Mouse (Mus musculus) urinary bladder, postnatal 25 days (tissue): ENCODE data around the gene Hist1h4b.
A peak's percentile ranks its signal among the peaks of the same experiment; 100 is the strongest.
"Not testable (repeated sequence)": the region's sequence is repeated elsewhere in the genome, so short reads cannot be mapped to it uniquely, and the experiment has no call there.

Experiments used
- DNase-seq: peaks from one replicate; pipeline ENCODE4 v3.0.0; 2022; ENCODE audit warnings: low spot score

Gene Hist1h4b

DNA sequence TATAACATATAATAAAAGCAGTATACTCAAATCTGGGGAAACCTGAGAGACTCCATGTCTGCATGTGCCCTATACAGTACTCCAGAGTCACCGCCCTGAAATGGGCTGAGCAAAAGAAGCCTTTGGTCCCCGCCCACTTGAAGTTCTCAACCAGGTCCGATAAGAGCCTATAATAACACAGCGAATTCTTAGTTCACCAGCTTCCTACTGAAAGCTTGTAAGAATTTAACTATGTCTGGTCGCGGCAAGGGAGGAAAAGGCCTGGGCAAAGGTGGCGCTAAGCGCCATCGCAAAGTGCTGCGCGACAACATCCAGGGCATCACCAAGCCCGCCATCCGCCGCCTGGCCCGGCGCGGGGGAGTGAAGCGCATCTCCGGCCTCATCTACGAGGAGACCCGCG lies at the start of gene Hist1h4b:
TSS of gene Hist1h4b (plus strand) at position 224 of the 400 bp plus-strand sequence.
- peak; percentile 79 for DNase-seq

GRCm38 (mm10) chr13:23708041-23708440 lies 48.8 kb upstream of the Hist1h4b start:
- no peak for DNase-seq

DNA sequence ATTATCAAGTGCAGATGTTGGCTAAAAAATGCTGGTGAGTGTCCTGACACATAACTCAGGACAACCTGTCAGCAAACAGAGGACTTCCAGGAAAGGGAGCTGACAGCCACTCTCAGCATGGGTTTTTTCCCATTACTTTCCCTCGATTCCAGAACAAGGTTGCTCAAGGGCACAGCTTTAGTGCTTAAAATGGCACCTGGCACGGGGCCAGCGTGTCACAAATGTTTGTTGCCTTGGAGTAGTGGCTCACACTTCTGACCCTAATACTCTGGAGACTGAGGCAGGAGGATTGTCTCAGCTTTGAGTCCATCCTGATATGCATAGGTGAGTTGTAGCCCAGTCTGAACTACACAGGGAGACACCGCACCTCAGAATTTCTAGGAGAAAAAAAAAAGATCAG lies 48.2 kb upstream of the Hist1h4b start:
- DNase-seq: no peak

- no peak for DNase-seq
Observed at GRCm38 (mm10) chr13:23709714-23710373, 47.0 kb upstream of the Hist1h4b start.

DNA sequence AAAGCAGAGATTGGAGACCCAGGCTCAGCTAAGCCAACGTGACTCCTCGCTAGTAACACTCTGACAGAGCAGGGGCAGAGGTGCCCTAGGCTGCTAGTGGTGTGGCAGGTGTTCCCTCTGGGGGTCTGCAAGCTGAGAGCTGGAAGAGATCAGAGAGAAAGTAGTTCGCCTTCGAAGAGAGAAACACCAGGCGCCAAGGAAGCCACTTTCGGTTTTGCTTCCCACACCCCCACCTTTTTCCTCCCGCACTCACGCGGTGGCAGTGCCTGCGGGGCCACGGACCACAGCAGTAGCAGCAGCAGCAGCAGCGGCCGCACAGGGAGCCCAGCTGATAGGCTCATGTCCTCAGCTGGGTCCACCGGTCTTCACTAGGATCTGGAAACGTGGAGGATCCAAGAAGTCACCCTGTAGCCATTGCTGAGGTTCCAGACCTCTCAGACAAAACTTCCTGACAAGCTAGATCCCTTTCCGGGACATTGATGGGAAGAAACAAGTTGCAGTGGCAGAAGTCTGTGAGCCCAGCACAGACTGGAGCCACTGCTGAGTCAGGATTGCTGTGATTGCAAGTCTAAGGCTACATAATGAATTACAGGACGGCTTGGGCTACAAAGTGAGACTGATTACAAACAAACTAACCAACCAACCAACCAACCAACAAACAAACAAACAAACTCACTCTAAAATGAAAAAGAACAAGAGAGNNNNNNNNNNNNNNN lies 46.3 kb upstream of the Hist1h4b start, which contains the start of gene Hfe:
TSS of gene Hfe (minus strand) at position 481 of the 716 bp plus-strand sequence.
- peak; percentile 21 for DNase-seq

- no peak for DNase-seq
Observed at GRCm38 (mm10) chr13:23716261-23717042, 40.4 kb upstream of the Hist1h4b start.

- DNase-seq: no peak
Observed at GRCm38 (mm10) chr13:23717176-23717575, 39.6 kb upstream of the Hist1h4b start.

- not testable (repeated sequence) for DNase-seq
Observed at GRCm38 (mm10) chr13:23717593-23718245, 39.1 kb upstream of the Hist1h4b start.

- no peak for DNase-seq
Observed at GRCm38 (mm10) chr13:23724239-23724638, 32.6 kb upstream of the Hist1h4b start.

DNA sequence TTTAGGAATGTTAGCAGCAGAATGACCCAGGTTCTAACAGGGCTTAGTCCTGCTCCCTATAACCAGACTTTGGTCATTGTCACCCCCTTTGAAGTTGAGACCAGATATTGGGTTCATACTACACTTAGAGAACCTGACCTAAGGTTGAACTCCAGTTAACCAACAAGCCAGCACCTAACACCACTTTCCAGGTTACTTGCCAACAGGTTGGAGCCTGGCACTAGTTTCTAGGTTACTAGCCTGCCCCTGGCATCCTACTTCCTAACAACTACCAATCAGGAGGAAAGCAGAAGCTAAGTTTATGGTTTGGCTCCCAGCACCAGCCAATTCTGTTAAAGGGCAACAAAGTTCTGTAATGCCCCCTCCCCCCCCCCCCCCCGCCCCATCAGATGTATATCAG lies 31.6 kb upstream of the Hist1h4b start:
- DNase-seq: no peak

GRCm38 (mm10) chr13:23728472-23729191 lies 28.2 kb upstream of the Hist1h4b start:
- no peak for DNase-seq

- no peak for DNase-seq
Observed at GRCm38 (mm10) chr13:23729192-23729525, 27.7 kb upstream of the Hist1h4b start.

- no peak for DNase-seq
Observed at GRCm38 (mm10) chr13:23729706-23730105, 27.1 kb upstream of the Hist1h4b start.

GRCm38 (mm10) chr13:23730479-23730878 lies 26.3 kb upstream of the Hist1h4b start:
- no peak for DNase-seq

DNA sequence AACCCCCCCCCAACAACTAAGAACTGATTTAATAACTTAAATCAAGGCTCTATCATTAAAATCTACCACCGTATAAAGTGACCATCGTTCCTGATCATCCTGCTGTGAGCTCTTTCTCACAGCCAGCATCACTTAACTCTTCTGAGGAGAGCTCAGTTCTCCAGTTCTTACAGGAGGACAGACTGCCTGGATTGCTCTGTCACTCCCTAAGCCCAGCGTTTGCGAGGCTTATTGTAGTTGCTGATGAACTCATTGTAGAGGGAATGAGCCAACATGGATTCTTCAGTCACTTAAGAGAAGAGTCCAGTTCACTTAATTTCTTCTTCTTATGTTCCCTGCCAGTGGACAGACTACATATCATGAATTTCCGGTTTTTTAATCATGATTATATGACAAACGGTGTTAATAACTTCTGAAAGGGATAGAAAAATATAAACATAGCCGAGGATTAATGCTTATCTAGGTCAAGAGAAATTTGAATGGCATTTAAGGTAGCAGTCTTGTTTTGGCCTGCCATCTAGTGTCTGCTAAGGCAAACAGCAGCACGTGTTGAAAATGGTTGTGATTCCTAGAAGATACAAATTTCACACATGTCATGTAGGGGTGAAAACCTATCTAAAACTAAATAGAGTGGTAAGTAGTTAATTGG lies 24.5 kb upstream of the Hist1h4b start:
- DNase-seq: no peak

DNA sequence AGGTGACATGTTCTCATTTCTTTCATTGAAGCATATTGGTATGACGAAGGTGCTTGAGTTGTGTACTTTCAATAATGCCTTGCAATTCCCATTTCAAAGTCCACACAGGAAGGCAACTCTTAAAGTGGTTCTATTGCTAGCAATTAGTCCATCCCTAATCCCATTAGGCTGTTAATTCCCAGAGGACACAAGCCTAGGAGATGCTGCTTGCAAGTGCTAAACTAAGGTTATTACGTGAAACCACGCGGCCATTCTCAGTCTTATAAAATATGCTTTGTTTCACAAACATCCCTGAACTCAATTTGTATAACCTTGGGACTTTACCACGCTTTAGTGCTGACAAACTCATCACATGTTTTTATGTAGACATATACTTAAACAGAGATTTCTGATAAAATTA lies 19.7 kb upstream of the Hist1h4b start:
- no peak for DNase-seq

- DNase-seq: no peak
Observed at GRCm38 (mm10) chr13:23738041-23738440, 18.8 kb upstream of the Hist1h4b start.

GRCm38 (mm10) chr13:23738677-23739068 lies 18.1 kb upstream of the Hist1h4b start, which contains the start of gene Hist1h1c:
Gene Hist1h1c (plus strand): TSS chr13:23738808.
- peak; percentile 80 for DNase-seq

- peak; percentile 79 for DNase-seq
Observed at GRCm38 (mm10) chr13:23739069-23739921, 17.5 kb upstream of the Hist1h4b start.

DNA sequence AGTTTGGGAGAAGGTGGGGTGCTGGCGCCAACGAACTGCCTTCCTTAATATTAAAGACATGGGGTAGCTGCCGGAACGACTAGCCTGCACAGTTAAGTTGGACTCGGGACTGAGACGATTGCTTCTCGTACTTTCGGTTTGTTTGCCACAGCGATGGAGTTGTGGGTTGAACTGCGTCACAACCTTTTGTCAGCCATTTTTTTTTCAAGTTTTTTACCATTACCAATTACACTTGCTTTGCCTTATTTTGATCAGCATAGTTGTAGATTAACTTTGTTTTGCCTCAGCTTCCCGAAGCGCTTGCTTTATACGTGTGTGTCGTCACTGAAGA lies 16.9 kb upstream of the Hist1h4b start:
- DNase-seq: no peak
